Mouse (Mus musculus): ENCODE measurements at regions not wholly inside any gene's neighbourhood (a gene's known extent, or its start where the extent isn't known, plus 50 kb on each side); places are given as distances from the start of the nearest gene placed in this dataset.

DNA sequence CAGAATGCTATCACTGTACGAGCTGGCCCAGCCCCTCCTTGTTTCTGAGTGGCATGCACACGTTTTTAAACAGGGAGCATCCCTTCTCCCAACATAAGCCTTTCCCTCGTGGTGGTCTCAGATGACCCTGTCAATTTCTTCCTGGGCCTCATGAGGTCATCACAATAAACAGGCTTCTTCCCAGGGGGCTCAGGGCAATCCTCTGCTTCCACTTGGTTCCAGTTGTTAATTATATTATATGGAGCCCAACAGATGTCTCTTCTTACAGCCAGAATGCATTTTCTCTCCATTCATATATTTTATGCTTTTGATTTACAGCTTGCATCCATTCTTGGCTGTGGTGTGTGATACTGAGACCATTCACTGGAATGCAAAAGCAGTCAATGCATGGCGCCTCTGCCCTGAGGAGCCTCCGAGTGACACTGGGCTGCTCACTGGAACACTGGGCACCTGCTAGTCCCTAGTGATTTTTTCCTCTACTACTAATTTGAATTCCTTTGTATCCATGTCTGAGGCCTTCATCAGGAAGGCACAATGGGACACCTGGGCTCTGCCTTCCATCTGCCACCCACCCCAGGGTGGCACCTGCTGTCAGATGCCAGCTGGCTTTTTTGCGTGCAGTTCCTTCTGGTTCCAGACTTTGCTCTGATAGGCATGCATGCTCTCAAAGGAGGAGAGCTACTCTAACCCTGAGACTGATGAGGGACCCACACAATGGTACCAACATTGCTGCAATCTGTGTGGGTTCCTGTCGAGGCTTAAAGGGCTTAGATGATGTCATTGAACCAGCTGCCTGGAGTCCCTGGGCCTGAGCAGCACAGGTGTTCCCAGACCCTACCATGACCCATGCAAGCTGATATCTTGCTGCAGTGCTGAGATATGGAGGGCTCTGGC lies 528.8 kb upstream of the Mgmt start:
- no peak for DNase-seq (ENCODE audit: low read depth, low spot score)

DNA sequence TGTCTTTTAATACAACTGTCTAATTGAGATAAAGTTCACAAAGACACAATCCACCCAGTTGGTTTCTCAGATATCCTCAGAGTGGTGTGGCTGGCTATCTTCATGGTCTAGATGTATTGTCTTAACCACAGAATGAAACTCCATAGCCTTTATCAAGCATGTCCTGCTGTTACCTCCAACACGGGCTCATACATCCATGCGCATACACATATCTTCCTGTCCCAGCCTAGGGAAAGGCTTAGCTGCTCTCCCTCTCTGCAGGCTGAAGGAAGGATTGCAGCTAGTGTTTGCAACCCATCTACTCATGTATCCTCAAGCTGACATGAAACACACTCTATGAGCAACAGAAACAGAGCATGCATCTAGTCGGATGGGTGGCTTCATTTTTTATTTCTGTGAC lies 517.2 kb upstream of the Mgmt start:
- no peak for DNase-seq (ENCODE audit: low read depth, low spot score)

DNA sequence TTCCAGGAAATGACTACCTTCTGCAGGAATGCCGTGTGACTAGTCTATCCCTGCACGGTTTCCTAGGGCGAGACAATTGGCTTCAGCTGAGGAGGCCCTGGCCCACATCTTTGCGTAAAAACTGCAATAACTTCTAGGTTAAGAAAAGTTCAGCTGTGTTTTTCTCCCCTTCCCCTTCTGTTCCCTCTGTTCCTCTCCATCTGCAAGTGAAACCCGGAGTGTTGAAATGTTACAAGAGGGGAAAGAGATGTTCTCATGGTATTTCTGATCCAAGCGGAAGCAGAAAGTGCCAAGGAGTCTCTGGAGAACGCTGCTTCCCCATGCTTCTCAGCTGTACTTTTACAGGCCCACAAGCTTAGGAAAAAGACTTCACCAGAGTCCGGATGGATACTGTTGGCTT lies 516.7 kb upstream of the Mgmt start:
- no peak for DNase-seq (ENCODE audit: low read depth, low spot score)

- no peak for DNase-seq (ENCODE audit: low read depth, low spot score)
Observed at GRCm38 (mm10) chr7:136378321-136378720, 516.1 kb upstream of the Mgmt start.

DNA sequence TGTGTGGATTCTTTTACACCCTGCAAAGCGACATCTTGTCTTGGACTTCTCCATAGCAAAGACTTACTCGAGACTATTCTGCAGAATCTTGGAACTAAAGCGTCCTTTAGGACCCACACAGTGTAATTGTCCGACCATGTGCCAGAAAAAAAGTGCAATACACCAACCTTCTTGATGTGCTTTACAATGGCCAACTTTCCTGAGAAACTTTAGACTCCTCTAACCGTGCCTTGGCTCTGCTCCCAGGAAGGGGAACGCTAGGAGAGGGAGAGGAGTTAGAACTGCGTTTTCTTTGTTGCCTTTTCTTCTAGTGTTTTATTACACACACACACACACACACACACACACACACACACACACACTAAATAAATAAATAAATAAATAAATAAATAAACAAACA lies 515.1 kb upstream of the Mgmt start:
- no peak for DNase-seq (ENCODE audit: low read depth, low spot score)

DNA sequence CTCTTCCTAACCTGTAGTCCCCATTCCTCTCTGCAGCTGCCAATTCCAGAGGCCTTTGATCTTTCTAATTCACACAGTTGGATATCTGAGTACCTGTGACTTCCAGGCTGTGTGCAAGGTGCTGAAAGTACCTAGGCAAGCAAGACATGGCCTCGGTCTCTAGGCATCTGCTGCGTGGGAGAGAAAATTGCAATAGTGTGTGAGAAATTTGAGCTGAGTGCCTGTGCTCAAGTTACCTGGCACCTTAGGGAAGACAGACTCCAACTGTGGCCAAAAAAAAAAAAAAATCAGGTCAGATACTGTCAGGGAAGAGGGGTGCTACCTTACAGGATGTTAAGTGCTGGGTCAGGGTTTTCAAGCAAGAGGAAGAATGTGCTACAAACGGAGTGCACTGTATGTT lies 514.7 kb upstream of the Mgmt start:
- DNase-seq (ENCODE audit: low read depth, low spot score), result no peak

GRCm38 (mm10) chr7:136383296-136383695 lies 511.1 kb upstream of the Mgmt start:
- DNase-seq (ENCODE audit: low read depth, low spot score), result no peak

GRCm38 (mm10) chr7:136387736-136388135 lies 506.7 kb upstream of the Mgmt start:
- no peak for DNase-seq (ENCODE audit: low read depth, low spot score)

GRCm38 (mm10) chr7:136390066-136390465 lies 504.3 kb upstream of the Mgmt start:
- no peak for DNase-seq (ENCODE audit: low read depth, low spot score)

DNA sequence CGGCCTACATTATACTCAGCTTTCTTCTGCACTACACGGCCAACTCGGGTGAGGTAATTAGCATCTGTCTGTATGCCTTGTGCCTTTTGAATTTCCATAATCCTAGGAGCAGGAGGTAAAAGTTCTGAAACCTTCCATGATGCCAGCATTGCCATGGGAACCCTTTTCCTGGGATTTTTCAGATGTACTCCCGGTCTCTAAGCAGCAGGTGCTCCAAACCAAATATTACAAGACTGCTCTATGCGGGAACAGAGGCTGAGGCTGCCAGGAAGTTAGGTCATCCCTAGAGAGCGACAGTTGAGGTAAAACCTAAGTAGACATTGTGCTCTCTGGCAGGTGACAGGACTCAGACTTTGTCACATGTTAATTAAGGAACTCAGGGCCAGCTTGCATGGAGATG lies 501.0 kb upstream of the Mgmt start:
- no peak for DNase-seq (ENCODE audit: low read depth, low spot score)

DNA sequence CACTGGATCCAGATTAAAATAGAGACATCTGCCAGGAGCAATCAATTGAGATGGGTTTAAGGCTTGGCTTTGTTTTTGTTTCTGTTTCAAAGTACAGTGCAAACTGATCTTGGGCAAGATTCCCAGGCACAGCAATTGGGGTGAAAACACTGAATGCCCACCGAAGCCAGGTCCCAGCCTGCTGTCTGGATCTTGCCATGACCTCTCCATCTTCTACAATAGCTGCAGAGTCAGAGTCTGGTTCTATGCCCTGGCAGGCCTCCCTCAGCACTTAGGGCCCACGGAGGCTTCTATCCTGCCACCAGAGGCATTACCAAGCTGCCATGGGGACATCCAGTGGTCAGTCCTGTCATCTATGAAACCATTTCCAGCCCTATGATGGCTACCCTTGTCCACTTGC lies 498.6 kb upstream of the Mgmt start:
- no peak for DNase-seq (ENCODE audit: low read depth, low spot score)

GRCm38 (mm10) chr7:136397101-136397500 lies 497.3 kb upstream of the Mgmt start:
- DNase-seq (ENCODE audit: low read depth, low spot score), result no peak

DNA sequence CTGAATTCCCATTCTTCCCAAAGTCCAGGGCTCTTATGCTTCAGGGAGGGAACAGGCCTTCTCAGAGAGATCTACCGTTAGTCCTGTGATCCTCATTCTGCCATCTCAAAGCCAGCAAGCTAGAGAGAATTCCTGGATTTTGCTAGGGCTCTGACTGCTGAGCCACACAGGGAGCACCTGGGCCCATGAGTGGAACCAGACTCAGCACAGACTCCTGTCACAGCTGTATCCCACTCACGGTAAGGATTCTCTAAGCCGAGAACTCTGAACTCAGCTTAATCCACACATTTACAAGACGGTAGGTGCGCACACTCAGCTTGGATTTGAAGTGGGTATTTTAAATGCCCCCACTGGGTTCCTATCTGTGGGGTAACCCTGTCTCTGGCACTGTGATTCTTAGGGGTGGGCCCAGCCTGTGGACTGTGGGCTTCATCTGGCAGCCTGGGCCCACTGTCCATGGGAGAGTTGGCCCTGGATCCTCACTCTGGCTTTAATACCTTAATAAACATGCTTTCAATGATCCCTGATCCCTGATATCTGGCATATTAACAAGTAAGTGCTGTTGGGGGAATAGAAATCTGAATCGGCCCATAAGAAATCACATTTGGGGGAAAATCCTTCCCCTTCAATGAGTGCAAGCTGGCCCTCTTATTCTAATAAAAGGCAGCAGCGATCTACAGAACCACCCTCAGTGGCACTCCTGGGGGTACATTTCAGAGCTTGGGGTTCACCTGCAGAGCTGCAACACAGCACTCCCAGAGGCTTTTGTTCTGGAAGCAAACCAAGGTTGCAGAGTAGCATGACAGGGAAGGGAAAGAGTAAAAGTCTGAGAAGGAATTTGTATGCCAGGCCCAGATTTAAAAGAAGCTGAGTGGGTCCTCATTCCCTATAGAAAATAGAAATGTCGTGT lies 491.5 kb upstream of the Mgmt start:
- no peak for DNase-seq (ENCODE audit: low read depth, low spot score)

GRCm38 (mm10) chr7:136405391-136405790 lies 489.0 kb upstream of the Mgmt start:
- DNase-seq (ENCODE audit: low read depth, low spot score), result no peak

- DNase-seq (ENCODE audit: low read depth, low spot score), result no peak
Observed at GRCm38 (mm10) chr7:136406258-136407100, 487.9 kb upstream of the Mgmt start.

DNA sequence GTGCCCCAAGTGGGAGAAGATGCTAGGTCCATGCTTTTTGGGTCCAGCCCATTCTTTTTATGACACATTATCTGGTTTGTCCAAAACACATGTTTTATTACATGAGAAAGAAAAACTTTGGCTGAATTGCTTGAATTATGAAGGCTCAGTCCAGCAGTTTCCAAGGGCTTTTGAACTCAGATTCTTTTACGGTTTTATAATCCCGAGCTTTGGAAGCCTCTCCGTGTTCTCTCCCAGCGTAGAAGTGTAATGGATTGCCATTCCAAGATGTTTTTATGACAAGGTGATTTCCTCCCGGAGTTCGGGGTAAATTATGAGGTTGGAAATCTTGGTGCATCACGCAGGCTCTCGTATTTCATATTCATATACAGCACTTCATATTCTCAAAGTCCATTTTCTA lies 479.6 kb upstream of the Mgmt start:
- DNase-seq (ENCODE audit: low read depth, low spot score), result no peak

DNA sequence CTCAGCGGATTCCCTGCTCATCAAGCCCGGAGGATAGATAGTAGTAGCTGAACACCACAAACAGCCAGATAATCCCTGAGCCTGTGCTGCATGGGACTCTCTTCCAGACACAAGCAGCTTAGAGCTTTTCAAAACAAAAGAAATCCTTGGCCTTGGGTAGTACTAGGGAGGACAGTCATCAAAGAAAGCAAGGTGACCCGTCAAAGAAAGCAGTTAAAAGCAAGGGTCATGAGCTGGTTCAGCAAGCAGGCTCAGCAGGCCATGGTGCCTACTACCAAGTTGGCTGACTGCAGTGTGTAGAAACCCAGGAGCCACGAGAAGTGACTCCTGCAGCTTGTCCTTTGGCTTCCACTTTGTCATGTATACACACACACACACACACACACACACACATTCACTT lies 477.1 kb upstream of the Mgmt start:
- DNase-seq (ENCODE audit: low read depth, low spot score), result no peak

DNA sequence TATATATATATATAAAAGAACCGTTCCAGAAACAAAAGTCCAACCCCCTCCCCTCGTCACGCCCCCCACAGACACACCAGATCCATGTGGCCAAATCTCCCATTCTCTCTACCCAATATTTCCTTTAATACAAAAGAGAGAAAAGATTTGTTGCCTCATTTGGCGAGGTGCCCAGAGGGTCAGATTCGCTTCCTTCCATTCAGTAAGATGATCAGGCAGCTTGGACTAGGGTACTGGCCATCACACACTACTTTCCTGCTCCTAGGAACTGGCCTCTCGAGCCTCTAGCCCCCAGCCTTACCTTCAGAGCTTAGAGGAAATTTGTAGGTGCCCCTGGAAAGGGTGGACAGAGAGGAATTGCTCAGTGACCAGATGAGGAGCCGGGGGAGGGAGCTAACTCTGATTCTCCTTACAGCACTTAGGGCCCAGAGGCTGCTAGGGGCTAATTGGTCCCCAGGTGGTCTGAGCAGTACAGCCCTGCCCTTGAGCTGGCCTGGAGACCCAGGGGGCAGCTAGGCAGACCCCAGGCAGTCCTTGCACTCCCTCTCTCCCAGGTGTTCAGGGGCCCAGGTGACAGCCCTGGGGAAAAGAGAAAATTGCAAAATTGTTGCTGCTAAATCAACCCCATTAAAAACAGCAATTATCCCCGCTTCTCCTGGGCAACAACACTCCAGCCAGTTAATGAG lies 470.4 kb upstream of the Mgmt start:
- no peak for DNase-seq (ENCODE audit: low read depth, low spot score)

- DNase-seq (ENCODE audit: low read depth, low spot score), result no peak
Observed at GRCm38 (mm10) chr7:136427164-136427563, 467.2 kb upstream of the Mgmt start.

DNA sequence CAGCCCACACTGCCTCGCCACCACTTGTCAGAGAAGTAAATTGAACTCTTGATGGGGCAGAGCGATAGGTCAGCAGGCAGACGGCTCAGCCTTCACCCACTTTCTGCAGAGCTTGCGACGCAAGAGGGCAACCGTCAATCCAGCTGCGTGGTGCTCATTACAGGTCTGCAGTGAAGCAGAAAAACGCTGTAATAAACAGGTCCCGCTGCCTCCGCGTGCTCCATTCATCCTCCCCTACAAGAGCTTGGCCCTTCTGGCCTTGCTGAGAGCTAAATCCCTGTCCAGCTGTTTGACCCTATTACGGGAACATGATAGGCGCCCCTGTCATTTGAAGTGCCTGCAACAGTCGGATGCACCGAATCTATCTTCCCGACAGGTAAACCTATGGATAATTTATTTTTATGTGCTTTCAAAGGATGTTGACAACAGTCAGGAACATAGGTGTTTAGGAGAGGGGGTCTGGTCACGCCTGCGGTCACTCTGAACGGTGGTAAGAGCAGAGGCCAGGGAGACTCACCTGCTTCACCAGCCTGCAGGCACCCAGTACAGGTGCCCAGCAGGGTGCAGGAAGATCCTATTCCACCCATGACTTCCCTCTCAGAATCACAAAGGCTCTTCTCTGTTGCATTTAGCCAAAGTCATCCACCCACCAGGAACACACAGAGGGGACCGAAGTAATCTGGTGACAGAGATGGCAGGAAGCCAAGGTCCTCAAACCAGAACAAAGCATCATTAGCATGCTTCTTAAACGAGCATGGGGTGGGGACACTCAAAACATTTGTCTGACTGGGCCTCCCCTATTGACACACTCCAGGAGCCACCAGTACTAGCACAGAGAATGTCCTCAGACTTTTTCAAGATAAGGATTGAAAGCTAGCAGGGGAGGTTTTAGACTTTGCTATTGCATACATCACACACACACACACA lies 464.1 kb upstream of the Mgmt start:
- no peak for DNase-seq (ENCODE audit: low read depth, low spot score)
